Mouse (Mus musculus) kidney, postnatal 0 days (tissue): ENCODE measurements around the gene Sidt1. TPM values are rescaled to one million over a fixed set of nuclear protein-coding genes. Genes with fewer than 3 reads are reported as not detected.

Source experiments
- ATAC-seq: fragments of 200-750 bp; cut with Nextera tagmentation; replicated peaks from 2 replicates; pipeline ENCODE4 v1.8.0; 2017; ENCODE audit warnings: low read depth, moderate number of reproducible peaks, moderate TSS enrichment, moderate library complexity; ENCODE audit not compliant: low FRiP score
- DNase-seq: peaks from one replicate; pipeline ENCODE4 v3.0.0-alpha.2; 2016; ENCODE audit warnings: low spot score
- H3K27ac ChIP-seq: fragments of 300-500 bp; sonication (generic); 2 replicates; pipeline ENCODE4 v1.5.1; 2014; ENCODE audit warnings: mild to moderate bottlenecking
- H3K27me3 ChIP-seq: fragments of 300-500 bp; sonication (generic); 2 replicates; pipeline ENCODE4 v1.6.1; 2014; ENCODE audit warnings: low read length, mixed read lengths; ENCODE audit not compliant: insufficient read depth
- H3K36me3 ChIP-seq: fragments of 300-500 bp; sonication (generic); 2 replicates; pipeline ENCODE4 v1.6.1; 2014; ENCODE audit warnings: low read length, mixed read lengths; ENCODE audit not compliant: insufficient read depth
- H3K4me1 ChIP-seq: fragments of 300-500 bp; sonication (generic); replicated peaks from 2 replicates; pipeline ENCODE4 v1.6.1; 2014; ENCODE audit warnings: antibody characterized with exemption, low read length, mixed read lengths; ENCODE audit not compliant: insufficient read depth
- H3K4me2 ChIP-seq: fragments of 300-500 bp; sonication (generic); 2 replicates; pipeline ENCODE4 v1.6.1; 2014; ENCODE audit warnings: mild to moderate bottlenecking, low read length, moderate library complexity, mixed read lengths
- H3K4me3 ChIP-seq: fragments of 300-500 bp; sonication (generic); replicated peaks from 2 replicates; pipeline ENCODE4 v1.5.1; 2014; ENCODE audit warnings: low read depth, low read length
- H3K9ac ChIP-seq: fragments of 300-500 bp; sonication (generic); 2 replicates; pipeline ENCODE4 v1.6.1; 2014; ENCODE audit warnings: low read depth, low read length
- H3K9me3 ChIP-seq: fragments of 300-500 bp; sonication (generic); replicated peaks from 2 replicates; pipeline ENCODE4 v1.6.1; 2016; ENCODE audit warnings: low read length, inconsistent platforms, mixed read lengths
- CTCF ChIP-seq: IDR thresholded peaks from 2 replicates; pipeline ENCODE4 v1.5.1; 2016; ENCODE audit warnings: antibody characterized with exemption, low read depth, mild to moderate bottlenecking, moderate library complexity
- WGBS: fragments of 180-500 bp; shearing (Covaris S2); extraction: QIAGEN DNeasy Blood & Tissue Kit; methylation state at CpG from one replicate; pipeline ENCODE4 v1.1.7; 2014; 5-methylcytosine and 5-hydroxymethylcytosine counted together
- polyA plus RNA-seq: library from polyadenylated mRNA; unstranded; fragments of >200 nt; fragmentation: Nextera tagmentation; extraction: Ambion mirVana; gene quantifications from 2 replicates; pipeline ENCODE4 v1.2.1, GENCODE M21; 2015

Sidt1 gene
- polyA plus RNA-seq = 0.92 and 1.4 TPM in 2 replicates

DNA sequence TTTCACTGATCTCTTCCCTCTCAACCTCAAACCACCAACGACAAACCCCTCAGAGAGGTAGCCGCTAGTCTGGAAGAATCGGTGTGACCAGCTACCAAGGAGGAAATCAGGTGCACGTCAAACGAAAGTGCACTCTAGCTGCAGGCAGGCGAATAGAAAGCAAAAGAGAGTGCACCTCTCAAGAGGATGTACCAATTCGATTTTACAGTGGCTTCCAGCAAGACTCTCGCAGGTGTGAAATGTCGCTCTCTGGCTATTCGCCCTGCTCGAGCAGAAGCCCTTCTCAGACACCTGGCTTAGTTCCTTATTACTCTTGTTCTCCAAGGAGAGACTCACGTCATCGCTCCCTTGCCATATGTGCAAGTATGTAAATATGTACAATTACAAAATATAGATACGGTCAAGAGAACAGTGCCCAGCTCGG lies at the start of gene Sidt1:
TSS of gene Sidt1 (minus strand) at position 336 of the 424 bp plus-strand sequence.
- H3K4me1 ChIP-seq = peaks cover 8% of the 10 kb centered on the region
- peak within 1 kb of the TSS; percentile 55 for H3K4me3 ChIP-seq
- WGBS = 3% methylated on average over 15 of the region's 15 CpGs
- ATAC-seq = no peak
- TF ChIP-seq CTCF = no peak
- no peaks in the 10 kb centered on the region for H3K36me3 ChIP-seq
- no peak within 1 kb of the TSS for H3K27ac ChIP-seq
- H3K9ac ChIP-seq = peak within 1 kb of the TSS; percentile 62
- H3K9me3 ChIP-seq = no peaks in the 10 kb centered on the region
- DNase-seq = no peak
- 0 out of 2 replicates have a peak, but pooled peaks cover 6% of the 10 kb centered on the region for H3K27me3 ChIP-seq
- H3K4me2 ChIP-seq = peak within 1 kb of the TSS; percentile 100

DNA sequence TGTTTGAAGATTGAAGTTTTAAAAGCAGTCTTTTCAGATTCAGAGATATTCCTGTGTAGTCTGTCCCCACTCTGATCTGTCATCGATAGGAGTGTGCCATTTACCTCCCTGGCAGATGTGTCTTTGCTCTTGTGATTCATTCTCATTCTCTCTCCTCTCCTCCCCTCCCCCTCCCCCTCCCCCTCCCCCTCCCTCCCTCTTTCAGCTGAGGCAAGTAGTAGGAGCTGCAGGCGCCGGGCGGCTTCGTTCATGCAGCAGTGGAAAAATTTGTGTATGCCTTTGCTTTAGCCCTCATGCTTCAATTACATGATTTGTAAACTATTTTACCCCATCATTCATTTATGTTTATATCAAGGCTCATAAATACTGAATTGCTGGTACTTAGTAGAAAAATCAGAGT lies 48.6 kb upstream of the Sidt1 start:
- no peak overlapping the region for H3K4me2 ChIP-seq
- WGBS = 30% methylated on average over 5 of the region's 5 CpGs

DNA sequence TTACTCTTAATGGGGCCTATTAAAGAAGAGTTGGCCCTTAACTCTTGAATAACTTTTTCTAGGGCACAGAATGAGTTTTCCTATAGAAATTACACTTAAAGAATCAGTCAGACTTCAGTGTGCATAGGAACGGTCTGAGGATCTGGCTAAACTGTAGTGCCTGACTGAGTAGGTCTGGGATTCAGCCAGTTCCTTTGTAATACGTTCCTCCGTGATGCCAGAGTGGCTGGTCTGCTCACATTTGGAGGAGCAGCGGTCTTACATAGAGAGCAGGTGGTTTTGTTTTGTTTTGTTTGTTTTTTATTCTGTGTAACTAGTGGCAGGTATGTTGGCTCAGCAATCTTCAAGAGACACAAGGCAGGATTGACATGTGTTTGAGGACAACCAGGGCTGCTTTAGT lies 47.0 kb upstream of the Sidt1 start:
- Histone ChIP-seq H3K9ac (no peak overlapping the region), H3K4me3 (no peak overlapping the region), H3K9me3 (no peaks in the 10 kb centered on the region), H3K27ac (no peak overlapping the region), H3K4me1 (no peaks in the 10 kb centered on the region), H3K4me2 (no peak overlapping the region), H3K36me3 (0 out of 2 replicates have a peak, but pooled peaks cover 7% of the 10 kb centered on the region), H3K27me3 (no peaks in the 10 kb centered on the region)
- no peak for DNase-seq
- no peak for TF ChIP-seq CTCF
- WGBS = 74% methylated on average over 4 of the region's 4 CpGs
- no peak for ATAC-seq

More for the DNA sequence above, 48.6 kb upstream of the Sidt1 start:
- Histone ChIP-seq H3K9me3 (no peaks in the 10 kb centered on the region), H3K27ac (no peak overlapping the region), H3K4me1 (no peaks in the 10 kb centered on the region), H3K4me3 (no peak overlapping the region), H3K9ac (no peak overlapping the region), H3K27me3 (no peaks in the 10 kb centered on the region), H3K36me3 (0 out of 2 replicates have a peak, but pooled peaks cover 7% of the 10 kb centered on the region)
- DNase-seq (no peak), ATAC-seq (no peak)
- TF ChIP-seq CTCF = no peak

DNA sequence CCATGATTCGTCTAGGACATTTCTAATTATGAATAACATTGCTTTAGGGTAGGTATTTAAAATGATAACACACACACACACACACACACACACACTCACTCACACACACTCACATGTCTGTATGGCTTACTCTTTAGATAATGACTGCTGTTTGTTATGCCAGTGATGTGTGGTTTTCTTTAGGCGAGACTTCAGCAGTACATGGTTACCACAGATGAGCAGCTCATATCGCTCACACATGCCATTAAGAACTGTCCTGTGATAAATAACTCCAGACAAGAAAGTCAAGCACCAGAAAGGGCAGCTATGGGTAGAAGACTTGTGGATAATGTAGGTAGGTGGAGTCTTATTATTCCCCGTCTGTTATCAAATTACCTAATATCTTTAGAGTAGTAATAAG lies 42.5 kb upstream of the Sidt1 start:
- Histone ChIP-seq H3K4me1 (no peaks in the 10 kb centered on the region), H3K9me3 (no peaks in the 10 kb centered on the region), H3K36me3 (0 out of 2 replicates have a peak, but pooled peaks cover 11% of the 10 kb centered on the region), H3K4me2 (no peak overlapping the region), H3K27ac (no peak overlapping the region), H3K4me3 (no peak overlapping the region), H3K27me3 (no peaks in the 10 kb centered on the region), H3K9ac (no peak overlapping the region)
- TF ChIP-seq CTCF = no peak
- 90% methylated on average over 4 of the region's 4 CpGs for WGBS
- no peak for ATAC-seq
- no peak for DNase-seq

DNA sequence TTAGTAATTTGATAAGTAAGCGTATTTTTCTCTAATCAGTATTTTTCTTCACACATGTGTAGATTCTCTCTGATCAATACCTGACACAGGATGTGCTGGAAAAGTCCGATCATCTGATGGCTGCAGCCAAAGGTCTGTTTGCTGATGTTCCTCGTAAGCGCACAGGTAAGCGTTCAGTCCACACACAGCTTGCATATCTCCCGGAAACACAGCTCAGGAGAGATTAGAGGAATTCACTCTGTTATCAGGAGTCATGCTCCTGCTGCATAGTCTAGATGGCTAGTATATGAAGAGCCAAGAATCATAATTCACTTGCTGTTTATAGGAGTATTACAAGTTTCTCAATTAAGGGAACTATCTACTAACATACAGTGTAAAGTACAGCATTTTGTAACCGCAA lies 32.5 kb upstream of the Sidt1 start:
- H3K4me2 ChIP-seq = no peak overlapping the region
- 95% methylated on average over 7 of the region's 7 CpGs for WGBS
- H3K27ac ChIP-seq = no peak overlapping the region
- H3K36me3 ChIP-seq = peaks cover 8% of the 10 kb centered on the region
- no peak overlapping the region for H3K4me3 ChIP-seq
- ATAC-seq (no peak), DNase-seq (no peak)
- H3K9ac ChIP-seq = no peak overlapping the region
- H3K4me1 ChIP-seq = no peaks in the 10 kb centered on the region
- TF ChIP-seq CTCF = no peak
- H3K27me3 ChIP-seq = no peaks in the 10 kb centered on the region
- no peaks in the 10 kb centered on the region for H3K9me3 ChIP-seq

DNA sequence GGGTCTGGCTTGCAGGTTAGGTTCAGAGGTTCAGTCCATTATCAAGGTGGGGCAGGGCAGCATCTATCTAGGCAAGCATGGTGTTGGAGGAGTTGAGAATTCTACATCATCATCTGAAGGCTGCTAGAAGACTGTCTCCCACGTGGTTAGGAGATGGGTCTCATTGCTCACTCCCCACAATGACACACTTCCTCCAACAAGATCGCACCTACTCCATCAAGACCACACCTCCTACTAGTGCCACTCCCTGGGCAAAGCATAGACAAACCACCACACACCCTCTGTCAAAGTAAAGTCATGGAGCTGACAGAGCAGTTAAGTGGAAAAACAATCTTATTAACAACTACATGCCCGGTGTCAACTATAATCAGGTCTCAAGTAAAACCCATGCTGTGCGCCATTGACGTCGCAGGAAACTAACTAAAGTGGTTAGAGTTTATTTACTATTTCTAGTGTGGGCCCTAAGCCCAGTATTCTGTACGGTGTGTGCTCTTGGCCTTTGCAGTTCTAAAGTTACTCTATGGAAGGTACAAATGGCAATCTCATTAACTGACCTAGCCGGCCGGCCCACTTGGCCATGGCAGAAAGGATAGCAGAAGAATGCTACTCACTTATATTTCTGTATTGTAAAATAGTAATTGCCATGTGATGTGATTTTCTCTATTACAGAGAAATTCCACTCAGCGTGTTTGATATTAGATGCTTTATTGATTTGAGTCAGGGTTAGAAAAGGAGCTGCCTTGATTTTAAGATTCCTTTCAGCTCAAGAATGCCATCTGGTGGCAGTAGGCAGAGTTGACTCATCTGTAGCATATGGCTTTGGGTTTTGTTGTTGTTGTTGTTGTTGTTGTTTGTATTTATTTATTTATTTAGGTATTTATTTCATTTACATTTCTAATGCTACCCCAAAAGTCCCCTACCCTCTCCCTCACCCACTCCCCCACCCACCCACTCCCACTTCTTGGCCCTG lies 29.2 kb upstream of the Sidt1 start:
- Histone ChIP-seq H3K27ac (no peak overlapping the region), H3K36me3 (peaks cover 4% of the 10 kb centered on the region; the same call in 1 of the 2 replicates), H3K9me3 (no peaks in the 10 kb centered on the region), H3K4me3 (no peak overlapping the region), H3K4me1 (no peaks in the 10 kb centered on the region), H3K9ac (no peak overlapping the region), H3K4me2 (no peak overlapping the region), H3K27me3 (no peaks in the 10 kb centered on the region)
- DNase-seq (peak; percentile 66), ATAC-seq (no peak)
- WGBS = 85% methylated on average over 10 of the region's 10 CpGs
- peak; percentile 82 for TF ChIP-seq CTCF
